Mouse (Mus musculus): ENCODE results near the gene Prrg2. TPM values are rescaled to one million over a fixed set of nuclear protein-coding genes. Genes with fewer than 3 reads are reported as not detected.

Gene Prrg2
- polyA plus RNA-seq, 1 experiment from 2014 or later: 20.4 TPM

DNA sequence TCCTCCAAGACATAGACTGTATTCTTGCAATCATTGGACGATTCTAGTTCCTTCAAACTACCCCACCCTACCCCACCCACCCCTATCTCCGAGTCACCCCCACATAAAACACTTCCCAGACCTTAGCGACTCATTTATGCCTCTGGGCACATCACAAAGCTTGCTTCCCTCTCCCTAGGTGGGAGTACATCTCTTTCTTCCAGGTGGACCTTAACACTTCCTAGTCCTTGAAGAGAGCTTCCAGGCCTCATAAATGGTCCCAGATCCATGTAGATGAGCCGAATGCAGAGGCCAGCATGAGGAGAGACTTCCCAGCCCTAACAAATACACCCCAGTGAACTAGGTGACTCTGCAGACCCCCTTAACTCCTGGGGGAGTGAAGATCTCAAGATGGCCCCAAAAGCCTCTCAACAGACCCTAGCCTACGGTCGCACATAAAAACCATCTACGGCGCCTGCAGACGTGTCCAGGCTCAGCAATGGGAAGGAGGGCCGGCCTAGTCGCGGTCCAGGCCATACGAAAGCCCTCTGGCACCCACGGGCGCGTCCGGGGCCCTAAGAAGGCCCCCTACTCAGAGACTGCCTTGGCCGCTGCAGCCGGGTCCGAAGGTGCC is 47.0 kb downstream of the Prrg2 start:
- TF ChIP-seq EP300 (IDR thresholded peaks at IDR 0.05; ENCODE audit: low read depth): no peak
- no peak for TF ChIP-seq CTCF (IDR thresholded peaks at IDR 0.05; ENCODE audit: low read depth)
- peak overlapping the region; percentile 93 for H3K4me3 ChIP-seq (ENCODE audit: low read depth, low read length)
- no peaks in the 10 kb centered on the region for H3K9me3 ChIP-seq (ENCODE audit: low read length)
- H3K4me1 ChIP-seq (ENCODE audit: insufficient read depth): peaks cover 19% of the 10 kb centered on the region
- H3K36me3 ChIP-seq (replicated peaks; ENCODE audit: insufficient read depth, low read length): peaks cover 30% of the 10 kb centered on the region
- H3K27ac ChIP-seq (ENCODE audit: low read depth): peak overlapping the region; percentile 98
- WGBS (ENCODE audit: insufficient replicate concordance): under 1% methylated on average over 20 of the region's 20 CpGs
- DNase-seq: no peak
- no peak for ATAC-seq
- peak overlapping the region; percentile 96 for H3K9ac ChIP-seq (replicated peaks)
- H3K27me3 ChIP-seq (ENCODE audit: insufficient read depth, low read length): no peaks in the 10 kb centered on the region
- H3K4me2 ChIP-seq (ENCODE audit: low read depth, low read length): peak overlapping the region; percentile 68

- TF ChIP-seq EP300 (IDR thresholded peaks at IDR 0.05; ENCODE audit: low read depth): no peak
- no peak for TF ChIP-seq CTCF (IDR thresholded peaks at IDR 0.05; ENCODE audit: low read depth)
- Histone ChIP-seq H3K9me3 (ENCODE audit: low read length) (no peaks in the 10 kb centered on the region), H3K27me3 (ENCODE audit: insufficient read depth, low read length) (no peaks in the 10 kb centered on the region), H3K4me1 (ENCODE audit: insufficient read depth) (peaks cover 19% of the 10 kb centered on the region), H3K27ac (ENCODE audit: low read depth) (0 out of 2 replicates have a peak overlapping the region, but pooled peaks have one; percentile 25), H3K4me2 (ENCODE audit: low read depth, low read length) (no peak overlapping the region), H3K9ac (replicated peaks) (no peak overlapping the region), H3K36me3 (replicated peaks; ENCODE audit: insufficient read depth, low read length) (peaks cover 39% of the 10 kb centered on the region), H3K4me3 (ENCODE audit: low read depth, low read length) (no peak overlapping the region)
- 95% methylated on average over 3 of the region's 3 CpGs for WGBS (ENCODE audit: insufficient replicate concordance)
- DNase-seq (no peak), ATAC-seq (no peak)
Measured at GRCm38 (mm10) chr7:45014096-45014451, 48.4 kb downstream of the Prrg2 start.

- Histone ChIP-seq H3K27ac (ENCODE audit: low read depth) (no peak overlapping the region), H3K27me3 (ENCODE audit: insufficient read depth, low read length) (no peaks in the 10 kb centered on the region), H3K4me3 (ENCODE audit: low read depth, low read length) (no peak overlapping the region), H3K9ac (replicated peaks) (0 out of 2 replicates have a peak overlapping the region, but pooled peaks have one; percentile 7), H3K9me3 (ENCODE audit: low read length) (no peaks in the 10 kb centered on the region), H3K36me3 (replicated peaks; ENCODE audit: insufficient read depth, low read length) (peaks cover 44% of the 10 kb centered on the region), H3K4me2 (ENCODE audit: low read depth, low read length) (no peak overlapping the region), H3K4me1 (ENCODE audit: insufficient read depth) (peaks cover 19% of the 10 kb centered on the region)
- 93% methylated on average over 16 of the region's 16 CpGs for WGBS (ENCODE audit: insufficient replicate concordance)
- DNase-seq (no peak), ATAC-seq (no peak)
- TF ChIP-seq CTCF (IDR thresholded peaks at IDR 0.05; ENCODE audit: low read depth) (no peak), EP300 (IDR thresholded peaks at IDR 0.05; ENCODE audit: low read depth) (no peak)
Measured at GRCm38 (mm10) chr7:45013366-45014095, 48.9 kb downstream of the Prrg2 start.

- WGBS (ENCODE audit: insufficient replicate concordance): 75% methylated on average over 4 of the region's 4 CpGs
- H3K27me3 ChIP-seq (ENCODE audit: insufficient read depth, low read length): no peaks in the 10 kb centered on the region
- H3K9me3 ChIP-seq (ENCODE audit: low read length): no peaks in the 10 kb centered on the region
- no peak overlapping the region for H3K27ac ChIP-seq (ENCODE audit: low read depth)
- no peak for ATAC-seq
- H3K4me1 ChIP-seq (ENCODE audit: insufficient read depth): peaks cover 14% of the 10 kb centered on the region
- TF ChIP-seq CTCF (IDR thresholded peaks at IDR 0.05; ENCODE audit: low read depth) (no peak), EP300 (IDR thresholded peaks at IDR 0.05; ENCODE audit: low read depth) (no peak)
- no peak overlapping the region for H3K4me3 ChIP-seq (ENCODE audit: low read depth, low read length)
- peaks cover 51% of the 10 kb centered on the region for H3K36me3 ChIP-seq (replicated peaks; ENCODE audit: insufficient read depth, low read length)
- no peak for DNase-seq
- no peak overlapping the region for H3K4me2 ChIP-seq (ENCODE audit: low read depth, low read length)
- no peak overlapping the region for H3K9ac ChIP-seq (replicated peaks)
Measured at GRCm38 (mm10) chr7:45012824-45013223, 49.7 kb downstream of the Prrg2 start.

- WGBS (ENCODE audit: insufficient replicate concordance): 97% methylated on average over 6 of the region's 6 CpGs
Measured at GRCm38 (mm10) chr7:45012011-45012410, 50.5 kb downstream of the Prrg2 start.

DNA sequence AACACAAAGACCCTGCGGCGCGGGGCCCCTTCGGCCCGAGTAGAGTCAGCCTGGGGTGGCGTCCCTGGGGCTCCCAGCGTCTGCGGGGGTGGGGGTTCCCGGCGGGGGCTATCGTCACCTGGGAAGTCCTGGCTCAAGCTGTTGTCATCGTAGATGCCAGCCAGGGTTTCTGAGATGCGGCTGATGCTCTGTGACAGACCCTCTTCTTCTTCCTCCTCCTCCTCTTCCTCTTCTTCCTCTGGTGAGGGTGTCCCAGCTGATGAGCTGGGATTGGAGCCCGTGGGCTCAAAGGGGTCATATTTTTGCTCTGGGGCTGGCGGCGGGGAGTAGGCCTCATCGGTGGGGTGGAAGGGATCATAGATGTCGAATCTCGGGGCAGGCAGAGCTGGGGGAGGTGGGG is 54.1 kb downstream of the Prrg2 start:
- Histone ChIP-seq H3K9me3 (ENCODE audit: low read length) (no peaks in the 10 kb centered on the region), H3K4me3 (ENCODE audit: low read depth, low read length) (no peak overlapping the region), H3K9ac (replicated peaks) (no peak overlapping the region), H3K27ac (ENCODE audit: low read depth) (no peak overlapping the region), H3K27me3 (ENCODE audit: insufficient read depth, low read length) (no peaks in the 10 kb centered on the region), H3K4me2 (ENCODE audit: low read depth, low read length) (no peak overlapping the region), H3K4me1 (ENCODE audit: insufficient read depth) (no peaks in the 10 kb centered on the region; the same call in 1 of the 2 replicates), H3K36me3 (replicated peaks; ENCODE audit: insufficient read depth, low read length) (peaks cover 90% of the 10 kb centered on the region)
- DNase-seq (no peak), ATAC-seq (no peak)
- TF ChIP-seq CTCF (IDR thresholded peaks at IDR 0.05; ENCODE audit: low read depth): no peak
- 93% methylated on average over 17 of the region's 19 CpGs for WGBS (ENCODE audit: insufficient replicate concordance)

More at GRCm38 (mm10) chr7:45012011-45012410, 50.5 kb downstream of the Prrg2 start:
- no peak for TF ChIP-seq CTCF (IDR thresholded peaks at IDR 0.05; ENCODE audit: low read depth)
- no peak for TF ChIP-seq EP300 (IDR thresholded peaks at IDR 0.05; ENCODE audit: low read depth)
- Histone ChIP-seq H3K4me2 (ENCODE audit: low read depth, low read length) (no peak overlapping the region), H3K27me3 (ENCODE audit: insufficient read depth, low read length) (no peaks in the 10 kb centered on the region), H3K9me3 (ENCODE audit: low read length) (no peaks in the 10 kb centered on the region), H3K4me3 (ENCODE audit: low read depth, low read length) (no peak overlapping the region), H3K36me3 (replicated peaks; ENCODE audit: insufficient read depth, low read length) (peaks cover 59% of the 10 kb centered on the region), H3K9ac (replicated peaks) (no peak overlapping the region), H3K27ac (ENCODE audit: low read depth) (no peak overlapping the region), H3K4me1 (ENCODE audit: insufficient read depth) (peaks cover 14% of the 10 kb centered on the region)
- no peak for DNase-seq
- ATAC-seq: no peak

Data from liver, postnatal 0 days (tissue).